In the genomic region with DNA sequence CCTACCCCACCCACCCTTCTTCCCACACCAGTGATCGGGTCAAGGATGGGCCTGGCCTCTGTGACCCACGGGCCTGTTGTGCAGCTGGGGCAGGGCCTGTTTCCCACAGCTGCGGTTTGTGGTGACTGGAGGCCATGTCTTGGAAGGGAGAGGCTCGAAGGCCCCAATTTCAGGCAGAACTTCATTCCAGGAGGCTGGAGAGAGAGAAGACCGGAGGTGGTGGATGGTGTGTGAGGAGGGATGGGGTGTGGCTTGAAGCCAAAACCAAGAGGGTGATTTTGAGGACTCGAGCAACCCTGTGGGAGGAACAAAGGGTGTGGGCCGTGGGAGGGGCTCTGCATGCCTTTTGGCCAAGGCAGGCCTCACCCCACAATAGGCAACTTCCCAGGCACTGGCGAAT, we compare ENCODE assay signal across 16 mouse cellular contexts.
A peak's percentile ranks its signal among the peaks of the same experiment; 100 is the strongest.
DNase-seq lines count a peak whose midpoint lies in the region; ATAC-seq lines count a peak whose summit lies in the region.
"Had no signal": no experiment of that assay in that cellular context is flagged by ENCODE, and none has a peak within 500 bp of the region (broad histone marks: within the 10 kb centered on the region; RNA-seq: fewer than 3 reads in every experiment).

No protein-coding gene starts in this region.

- intact Hi-C loops in left cerebral cortex, postnatal 36 days (cut with DNase I), result no loop called here

- WGBS in embryonic facial prominence, embryonic 10.5 days, result 69% methylated on average over 8 of the region's 8 CpGs
- 27% methylated on average over 8 of the region's 8 CpGs for WGBS in lung, embryonic 16.5 days
- WGBS in stomach, embryonic 14.5 days, result 53% methylated on average over 8 of the region's 8 CpGs

- no peaks in the 10 kb centered on the region for H3K9me3 ChIP-seq in embryonic facial prominence, embryonic 10.5 days
- H3K9me3 ChIP-seq in lung, embryonic 16.5 days (ENCODE audit: control insufficient read depth, low read length), result no peaks in the 10 kb centered on the region
- no peaks in the 10 kb centered on the region for H3K9me3 ChIP-seq in stomach, embryonic 14.5 days (ENCODE audit: control insufficient read depth, low read depth, low read length)
- H3K9me3 ChIP-seq: hindbrain, embryonic 15.5 days; limb, embryonic 12.5 days had no signal

- ATAC-seq in lung, embryonic 16.5 days (ENCODE audit: low read depth), result peak; percentile 68
- peak; percentile 38; the same call in 1 of the 2 replicates for ATAC-seq in stomach, embryonic 14.5 days (ENCODE audit: insufficient number of reproducible peaks, insufficient read depth, low FRiP score, low read depth)

- no peak overlapping the region for H3K4me3 ChIP-seq in embryonic facial prominence, embryonic 10.5 days
- no peak overlapping the region for H3K4me3 ChIP-seq in lung, embryonic 16.5 days (ENCODE audit: low read length)
- H3K4me3 ChIP-seq in stomach, embryonic 14.5 days (ENCODE audit: low read depth, low read length), result no peak overlapping the region
- H3K4me3 ChIP-seq: heart, adult 2 months; hindbrain, embryonic 15.5 days; limb, embryonic 12.5 days had no signal

- peaks cover 48% of the 10 kb centered on the region for H3K27me3 ChIP-seq in embryonic facial prominence, embryonic 10.5 days (replicated peaks; ENCODE audit: low read depth, poor library complexity, severe bottlenecking)
- H3K27me3 ChIP-seq in lung, embryonic 16.5 days (ENCODE audit: control insufficient read depth, insufficient read depth, low read depth, low read length), result no peaks in the 10 kb centered on the region
- H3K27me3 ChIP-seq in stomach, embryonic 14.5 days (ENCODE audit: control insufficient read depth, insufficient read depth, low read length), result no peaks in the 10 kb centered on the region
- H3K27me3 ChIP-seq: hindbrain, embryonic 15.5 days had no signal

- H3K9ac ChIP-seq in lung, embryonic 16.5 days (ENCODE audit: low read length), result no peak overlapping the region
- no peak overlapping the region for H3K9ac ChIP-seq in stomach, embryonic 14.5 days (replicated peaks; ENCODE audit: low read depth, low read length)
- H3K9ac ChIP-seq: hindbrain, embryonic 15.5 days; limb, embryonic 12.5 days had no signal

- H3K27ac ChIP-seq in embryonic facial prominence, embryonic 10.5 days (replicated peaks), result peak overlapping the region; percentile 57
- peak overlapping the region; percentile 57 for H3K27ac ChIP-seq in lung, embryonic 16.5 days (ENCODE audit: low read length)
- no peak overlapping the region for H3K27ac ChIP-seq in stomach, embryonic 14.5 days (ENCODE audit: low read length)
- H3K27ac ChIP-seq: heart, adult 2 months; hindbrain, embryonic 15.5 days; limb, embryonic 12.5 days had no signal

- no peak overlapping the region for H3K4me2 ChIP-seq in lung, embryonic 16.5 days (ENCODE audit: low read depth, low read length)
- no peak overlapping the region for H3K4me2 ChIP-seq in stomach, embryonic 14.5 days (replicated peaks; ENCODE audit: low read depth, low read length)
- H3K4me2 ChIP-seq: hindbrain, embryonic 15.5 days; limb, embryonic 12.5 days had no signal

- peak; percentile 50 for DNase-seq in testis, postnatal 10 days (ENCODE audit: low spot score)
- no peak for DNase-seq in testis, postnatal 14 days (ENCODE audit: low spot score)
- DNase-seq in embryonic facial prominence, embryonic 10.5 days (ENCODE audit: low spot score), result no peak
- no peak for DNase-seq in cerebellum, adult 11-12 months
- DNase-seq in left cerebral cortex, postnatal 36 days (ENCODE audit: low spot score in 2 of 2), result no peak
- no peak for DNase-seq in yolk sac, embryonic 10.5 days (ENCODE audit: low spot score)
- DNase-seq: adrenal gland, postnatal 36 days; cerebellum, postnatal 10 days; kidney, postnatal 14 days; right cerebral cortex, adult 18-20 months; thymus, postnatal 25 days had no signal

- H3K4me1 ChIP-seq in embryonic facial prominence, embryonic 10.5 days, result peaks cover 34% of the 10 kb centered on the region
- H3K4me1 ChIP-seq in lung, embryonic 16.5 days (replicated peaks; ENCODE audit: control insufficient read depth, insufficient read depth, low read length), result peaks cover 32% of the 10 kb centered on the region
- H3K4me1 ChIP-seq in stomach, embryonic 14.5 days (ENCODE audit: control insufficient read depth, insufficient read depth, low read length), result peaks cover 21% of the 10 kb centered on the region

- H3K36me3 ChIP-seq in embryonic facial prominence, embryonic 10.5 days (replicated peaks), result no peaks in the 10 kb centered on the region
- H3K36me3 ChIP-seq in lung, embryonic 16.5 days (ENCODE audit: control insufficient read depth, insufficient read depth, low read length), result no peaks in the 10 kb centered on the region
- no peaks in the 10 kb centered on the region for H3K36me3 ChIP-seq in stomach, embryonic 14.5 days (ENCODE audit: control insufficient read depth, insufficient read depth, low read length)
- H3K36me3 ChIP-seq: hindbrain, embryonic 15.5 days; limb, embryonic 12.5 days had no signal
